Mouse (Mus musculus): Measurements from ENCODE around the gene Slc25a36. TPM values are rescaled to one million over a fixed set of nuclear protein-coding genes. Genes with fewer than 3 reads are reported as not detected.

The Slc25a36 gene
- polyA plus RNA-seq, 1 experiment from 2014 or later = 66.8 TPM

GRCm38 (mm10) chr9:97038010-97038409 is 72.9 kb downstream of the Slc25a36 start:
- WGBS = 97% methylated on average over 3 of the region's 3 CpGs
- H3K4me1 ChIP-seq (ENCODE audit: control insufficient read depth, insufficient read depth, low read length) = no peaks in the 10 kb centered on the region
- no peak overlapping the region for H3K4me2 ChIP-seq (ENCODE audit: low read length)
- no peak overlapping the region for H3K4me3 ChIP-seq (ENCODE audit: low read depth, low read length)
- H3K9ac ChIP-seq (ENCODE audit: low read length) = no peak overlapping the region
- no peaks in the 10 kb centered on the region for H3K27me3 ChIP-seq (replicated peaks; ENCODE audit: control insufficient read depth, insufficient read depth, low read length)
- ATAC-seq (no peak), DNase-seq (ENCODE audit: low spot score) (no peak)
- H3K9me3 ChIP-seq (replicated peaks; ENCODE audit: control insufficient read depth, low read length) = no peaks in the 10 kb centered on the region
- H3K36me3 ChIP-seq (ENCODE audit: control insufficient read depth, insufficient read depth, low read length) = no peaks in the 10 kb centered on the region
- H3K27ac ChIP-seq (ENCODE audit: low read depth, low read length) = no peak overlapping the region

- H3K4me3 ChIP-seq (ENCODE audit: low read depth, low read length) = no peak overlapping the region
- no peak overlapping the region for H3K27ac ChIP-seq (ENCODE audit: low read depth, low read length)
- H3K27me3 ChIP-seq (replicated peaks; ENCODE audit: control insufficient read depth, insufficient read depth, low read length) = no peaks in the 10 kb centered on the region
- 68% methylated on average over 7 of the region's 7 CpGs for WGBS
- no peak overlapping the region for H3K4me2 ChIP-seq (ENCODE audit: low read length)
- H3K36me3 ChIP-seq (ENCODE audit: control insufficient read depth, insufficient read depth, low read length) = no peaks in the 10 kb centered on the region
- H3K4me1 ChIP-seq (ENCODE audit: control insufficient read depth, insufficient read depth, low read length) = no peaks in the 10 kb centered on the region
- no peak overlapping the region for H3K9ac ChIP-seq (ENCODE audit: low read length)
- ATAC-seq (no peak), DNase-seq (ENCODE audit: low spot score) (no peak)
- H3K9me3 ChIP-seq (replicated peaks; ENCODE audit: control insufficient read depth, low read length) = no peaks in the 10 kb centered on the region
These were observed 74.3 kb downstream of the Slc25a36 start for GRCm38 (mm10) chr9:97036656-97037055.

- no peak for DNase-seq (ENCODE audit: low spot score)
- no peak for ATAC-seq
- H3K36me3 ChIP-seq (ENCODE audit: control insufficient read depth, insufficient read depth, low read length) = no peaks in the 10 kb centered on the region
- 80% methylated on average over 12 of the region's 12 CpGs for WGBS
- H3K4me2 ChIP-seq (ENCODE audit: low read length) = no peak overlapping the region
- no peaks in the 10 kb centered on the region for H3K9me3 ChIP-seq (replicated peaks; ENCODE audit: control insufficient read depth, low read length)
- H3K27ac ChIP-seq (ENCODE audit: low read depth, low read length) = no peak overlapping the region
- H3K4me3 ChIP-seq (ENCODE audit: low read depth, low read length) = no peak overlapping the region
- no peak overlapping the region for H3K9ac ChIP-seq (ENCODE audit: low read length)
- no peaks in the 10 kb centered on the region for H3K27me3 ChIP-seq (replicated peaks; ENCODE audit: control insufficient read depth, insufficient read depth, low read length)
- H3K4me1 ChIP-seq (ENCODE audit: control insufficient read depth, insufficient read depth, low read length) = no peaks in the 10 kb centered on the region
These were observed 83.6 kb downstream of the Slc25a36 start for GRCm38 (mm10) chr9:97027361-97027760.

GRCm38 (mm10) chr9:97026006-97026405 is 85.0 kb downstream of the Slc25a36 start:
- H3K27me3 ChIP-seq (replicated peaks; ENCODE audit: control insufficient read depth, insufficient read depth, low read length) = no peaks in the 10 kb centered on the region
- no peak for DNase-seq (ENCODE audit: low spot score)
- no peaks in the 10 kb centered on the region for H3K9me3 ChIP-seq (replicated peaks; ENCODE audit: control insufficient read depth, low read length)
- no peak overlapping the region for H3K4me2 ChIP-seq (ENCODE audit: low read length)
- no peak overlapping the region for H3K9ac ChIP-seq (ENCODE audit: low read length)
- no peak for ATAC-seq
- 92% methylated on average over 4 of the region's 4 CpGs for WGBS
- no peak overlapping the region for H3K4me3 ChIP-seq (ENCODE audit: low read depth, low read length)
- H3K4me1 ChIP-seq (ENCODE audit: control insufficient read depth, insufficient read depth, low read length) = no peaks in the 10 kb centered on the region
- no peaks in the 10 kb centered on the region for H3K36me3 ChIP-seq (ENCODE audit: control insufficient read depth, insufficient read depth, low read length)
- no peak overlapping the region for H3K27ac ChIP-seq (ENCODE audit: low read depth, low read length)

Other genes starting within 250 kb of the Slc25a36 start
- gene Pxylp1, start 218.5 kb downstream of the Slc25a36 start, polyA plus RNA-seq (2014; fragmentation: Nextera tagmentation; extraction: Ambion mirVana) = 36.7 and 45.4 TPM in 2 replicates
- gene Spsb4, start 92.3 kb downstream of the Slc25a36 start, polyA plus RNA-seq (2014; fragmentation: Nextera tagmentation; extraction: Ambion mirVana) = 18.3 and 20.8 TPM in 2 replicates